Mouse (Mus musculus): ENCODE data around the gene Bag2.

- TF ChIP-seq ZNF384 (IDR thresholded peaks at IDR 0.05; ENCODE audit: low read depth, low read length) (no peak), HCFC1 (IDR thresholded peaks at IDR 0.05; ENCODE audit: borderline replicate concordance, insufficient read depth, low read length) (no peak), ZC3H11A (IDR thresholded peaks at IDR 0.05; ENCODE audit: borderline replicate concordance, low read depth, low read length) (no peak), CHD2 (IDR thresholded peaks at IDR 0.05; ENCODE audit: low read depth, low read length) (no peak)
Measured at GRCm38 (mm10) chr1:33754089-33754488, 3.5 kb downstream of the Bag2 start.
